Mouse (Mus musculus) cortical plate, adult 2 months (tissue): ENCODE results near the gene Mansc4. TPM values are rescaled to one million over a fixed set of nuclear protein-coding genes. Genes with fewer than 3 reads are reported as not detected.
A peak's percentile ranks its signal among the peaks of the same experiment; 100 is the strongest.

Source experiments
- H3K27ac ChIP-seq: fragments of 200-500 bp; 2 replicates; pipeline ENCODE4 v1.5.1; 2012; ENCODE audit warnings: low read length, control low read depth, inconsistent platforms; ENCODE audit not compliant: insufficient read depth
- H3K4me1 ChIP-seq: fragments of 200-500 bp; 2 replicates; pipeline ENCODE4 v1.6.1; 2011; ENCODE audit warnings: low read length; ENCODE audit not compliant: control insufficient read depth, insufficient read depth
- H3K4me3 ChIP-seq: fragments of 200-500 bp; 2 replicates; pipeline ENCODE4 v1.5.1; 2011; ENCODE audit warnings: mild to moderate bottlenecking, low read length, control low read depth; ENCODE audit not compliant: insufficient read depth
- CTCF ChIP-seq: fragments of 200-500 bp; IDR thresholded peaks from 2 replicates; pipeline ENCODE4 v1.5.1; 2011; ENCODE audit warnings: mild to moderate bottlenecking, control low read depth, low read length; ENCODE audit not compliant: insufficient read depth; ENCODE audit errors: extremely low read depth
- POLR2A ChIP-seq: fragments of 200-500 bp; IDR thresholded peaks from 2 replicates; pipeline ENCODE4 v1.6.1; 2011; ENCODE audit warnings: mild to moderate bottlenecking, low read length, control low read depth; ENCODE audit not compliant: insufficient read depth; ENCODE audit errors: extremely low read depth
- polyA plus RNA-seq: library from polyadenylated mRNA; depleted of rRNA; stranded (reverse); fragments of >200 nt; gene quantifications from 2 replicates; pipeline ENCODE4 v1.2.3, GENCODE M21; 2012; rRNA removed

Gene Mansc4
- 0.26 and 0.42 TPM in 2 replicates for polyA plus RNA-seq

GRCm38 (mm10) chr6:147086594-147087225 is at the start of gene Mansc4:
Gene Mansc4, minus strand, starts transcription at chr6:147087032.
- Histone ChIP-seq H3K4me3 (no peak within 1 kb of the TSS), H3K4me1 (no peaks in the 10 kb centered on the region), H3K27ac (no peak within 1 kb of the TSS)
- TF ChIP-seq POLR2A, result no peak
- TF ChIP-seq CTCF, result no peak

- Histone ChIP-seq H3K27ac (no peak overlapping the region), H3K4me1 (no peaks in the 10 kb centered on the region), H3K4me3 (no peak overlapping the region)
- TF ChIP-seq POLR2A, result no peak
- TF ChIP-seq CTCF, result no peak
Measured at GRCm38 (mm10) chr6:147127239-147127638, 40.4 kb upstream of the Mansc4 start.

GRCm38 (mm10) chr6:147121320-147121719 is 34.5 kb upstream of the Mansc4 start:
- no peaks in the 10 kb centered on the region for H3K4me1 ChIP-seq
- TF ChIP-seq CTCF (no peak), POLR2A (no peak)
- H3K27ac ChIP-seq, result no peak overlapping the region
- no peak overlapping the region for H3K4me3 ChIP-seq

- Histone ChIP-seq H3K27ac (no peak overlapping the region), H3K4me3 (no peak overlapping the region), H3K4me1 (no peaks in the 10 kb centered on the region)
- no peak for TF ChIP-seq CTCF
- TF ChIP-seq POLR2A, result no peak
Measured at GRCm38 (mm10) chr6:147118190-147118589, 31.4 kb upstream of the Mansc4 start.

GRCm38 (mm10) chr6:147117764-147118163 is 30.9 kb upstream of the Mansc4 start:
- TF ChIP-seq POLR2A, result no peak
- no peak for TF ChIP-seq CTCF
- H3K4me1 ChIP-seq, result no peaks in the 10 kb centered on the region

GRCm38 (mm10) chr6:147116579-147116978 is 29.7 kb upstream of the Mansc4 start:
- TF ChIP-seq CTCF (peak; percentile 69), POLR2A (no peak)
- no peaks in the 10 kb centered on the region for H3K4me1 ChIP-seq
- H3K27ac ChIP-seq, result no peak overlapping the region

More at GRCm38 (mm10) chr6:147117764-147118163, 30.9 kb upstream of the Mansc4 start:
- no peak overlapping the region for H3K4me3 ChIP-seq
- H3K27ac ChIP-seq, result no peak overlapping the region

GRCm38 (mm10) chr6:147109283-147109682 is 22.5 kb upstream of the Mansc4 start:
- H3K4me3 ChIP-seq, result no peak overlapping the region
- no peak for TF ChIP-seq POLR2A
- TF ChIP-seq CTCF, result no peak

More at GRCm38 (mm10) chr6:147116579-147116978, 29.7 kb upstream of the Mansc4 start:
- no peak overlapping the region for H3K4me3 ChIP-seq

GRCm38 (mm10) chr6:147106716-147107115 is 19.9 kb upstream of the Mansc4 start:
- TF ChIP-seq POLR2A (no peak), CTCF (no peak)
- Histone ChIP-seq H3K4me1 (no peaks in the 10 kb centered on the region), H3K4me3 (no peak overlapping the region), H3K27ac (no peak overlapping the region)

More at GRCm38 (mm10) chr6:147109283-147109682, 22.5 kb upstream of the Mansc4 start:
- Histone ChIP-seq H3K27ac (no peak overlapping the region), H3K4me1 (no peaks in the 10 kb centered on the region)

GRCm38 (mm10) chr6:147105529-147105928 is 18.7 kb upstream of the Mansc4 start:
- Histone ChIP-seq H3K27ac (no peak overlapping the region), H3K4me3 (no peak overlapping the region), H3K4me1 (no peaks in the 10 kb centered on the region)
- TF ChIP-seq POLR2A (no peak), CTCF (no peak)

- H3K4me3 ChIP-seq, result no peak overlapping the region
Measured at GRCm38 (mm10) chr6:147102293-147102692, 15.5 kb upstream of the Mansc4 start.

More at GRCm38 (mm10) chr6:147102293-147102692, 15.5 kb upstream of the Mansc4 start:
- TF ChIP-seq CTCF (peak; percentile 36; the same call in 1 of the 2 replicates), POLR2A (no peak)
- Histone ChIP-seq H3K27ac (no peak overlapping the region), H3K4me1 (peaks cover 3% of the 10 kb centered on the region)
